Mouse (Mus musculus) intestine, embryonic 14.5 days (tissue): ENCODE data around the gene Arpc4. TPM values are rescaled to one million over a fixed set of nuclear protein-coding genes. Genes with fewer than 3 reads are reported as not detected.

Experiments used
- ATAC-seq: fragments of 200-750 bp; cut with Nextera tagmentation; replicated peaks from 2 replicates; pipeline ENCODE4 v1.8.0; 2017; ENCODE audit warnings: low read depth, moderate number of reproducible peaks, moderate TSS enrichment, moderate library complexity; ENCODE audit not compliant: low FRiP score, low TSS enrichment
- DNase-seq: peaks from one replicate; pipeline ENCODE4 v3.0.0-alpha.2; 2018; ENCODE audit warnings: low spot score
- H3K27ac ChIP-seq: fragments of 300-500 bp; sonication (generic); 2 replicates; pipeline ENCODE4 v1.5.1; 2014; ENCODE audit warnings: low read depth, mild to moderate bottlenecking, control low read depth
- H3K27me3 ChIP-seq: fragments of 300-500 bp; sonication (generic); replicated peaks from 2 replicates; pipeline ENCODE4 v1.6.1; 2014; ENCODE audit warnings: low read length, control low read depth; ENCODE audit not compliant: control insufficient read depth, insufficient read depth
- H3K36me3 ChIP-seq: fragments of 300-500 bp; sonication (generic); 2 replicates; pipeline ENCODE4 v1.6.1; 2014; ENCODE audit warnings: low read length, control low read depth; ENCODE audit not compliant: control insufficient read depth, insufficient read depth
- H3K4me1 ChIP-seq: fragments of 300-500 bp; sonication (generic); replicated peaks from 2 replicates; pipeline ENCODE4 v1.6.1; 2014; ENCODE audit warnings: low read length, control low read depth, mixed read lengths; ENCODE audit not compliant: control insufficient read depth, insufficient read depth
- H3K4me2 ChIP-seq: fragments of 300-500 bp; sonication (generic); 2 replicates; pipeline ENCODE4 v1.6.1; 2014; ENCODE audit warnings: low read length
- H3K4me3 ChIP-seq: fragments of 300-500 bp; sonication (generic); 2 replicates; pipeline ENCODE4 v1.5.1; 2014; ENCODE audit warnings: low read depth, low read length, control low read depth, mixed read lengths
- H3K9ac ChIP-seq: fragments of 300-500 bp; sonication (generic); 2 replicates; pipeline ENCODE4 v1.6.1; 2014; ENCODE audit warnings: mild to moderate bottlenecking, low read length
- H3K9me3 ChIP-seq: fragments of 300-500 bp; sonication (generic); 2 replicates; pipeline ENCODE4 v1.6.1; 2016; ENCODE audit warnings: low read length, control low read depth; ENCODE audit not compliant: control insufficient read depth
- WGBS: fragments of 180-500 bp; shearing (Covaris S2); extraction: QIAGEN DNeasy Blood & Tissue Kit; methylation state at CpG from one replicate; pipeline ENCODE4 v1.1.7; 2014; 5-methylcytosine and 5-hydroxymethylcytosine counted together
- polyA plus RNA-seq: library from polyadenylated mRNA; unstranded; fragments of >200 nt; fragmentation: Nextera tagmentation; extraction: Ambion mirVana; gene quantifications from 2 replicates; pipeline ENCODE4 v1.2.1, GENCODE M21; 2014

The Arpc4 gene
- polyA plus RNA-seq, 1 experiment from 2014 or later, result 221 TPM

DNA sequence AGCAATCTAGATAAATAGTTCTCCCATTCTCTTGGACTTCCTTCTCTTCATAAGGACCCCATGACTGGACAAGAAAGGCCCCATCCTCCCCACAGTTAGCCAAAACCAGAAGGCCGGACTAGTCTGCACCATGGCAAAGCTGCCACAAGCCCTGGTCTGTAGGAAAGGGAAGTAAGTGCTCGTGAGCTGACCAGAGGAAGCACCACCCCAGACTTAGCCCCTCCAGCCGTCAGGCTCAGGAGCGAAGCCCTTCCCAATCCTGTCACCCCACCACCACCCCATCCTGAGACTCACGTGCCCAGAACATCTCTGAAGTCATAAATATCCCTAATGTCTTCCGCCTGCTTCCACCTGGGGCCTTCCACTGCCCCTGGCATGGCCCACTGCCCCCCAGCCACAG lies 36.3 kb upstream of the Arpc4 start:
- ATAC-seq (no peak), DNase-seq (no peak)
- Histone ChIP-seq H3K4me2 (peak overlapping the region; percentile 18), H3K36me3 (peaks cover 36% of the 10 kb centered on the region), H3K4me3 (no peak overlapping the region), H3K4me1 (peaks cover 15% of the 10 kb centered on the region; the same call in 1 of the 2 replicates), H3K27ac (no peak overlapping the region), H3K27me3 (no peaks in the 10 kb centered on the region), H3K9me3 (no peaks in the 10 kb centered on the region), H3K9ac (no peak overlapping the region)
- WGBS, result 78% methylated on average over 6 of the region's 6 CpGs

DNA sequence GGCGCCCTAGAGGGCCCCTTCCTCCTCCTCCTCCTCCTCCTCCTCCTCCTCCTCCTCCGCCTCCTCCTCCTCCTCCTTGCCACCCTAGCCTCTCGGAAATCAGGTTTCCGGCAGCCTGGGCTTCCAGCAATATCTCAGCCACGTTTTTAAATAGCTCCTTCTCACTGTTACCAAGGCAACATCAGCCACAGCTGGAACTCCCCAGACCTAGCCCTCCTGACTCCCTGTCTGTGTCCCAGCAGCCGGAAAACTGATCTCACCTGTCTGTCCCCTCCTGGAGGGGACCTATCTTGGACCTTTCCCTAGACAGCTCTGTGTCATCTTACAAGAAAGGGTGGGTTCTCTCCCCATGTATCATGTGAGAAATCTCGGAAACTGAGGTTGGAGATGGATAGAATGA lies 35.6 kb upstream of the Arpc4 start:
- no peak for ATAC-seq
- no peak overlapping the region for H3K27ac ChIP-seq
- H3K9me3 ChIP-seq, result no peaks in the 10 kb centered on the region
- WGBS, result 30% methylated on average over 4 of the region's 7 CpGs
- peaks cover 31% of the 10 kb centered on the region for H3K36me3 ChIP-seq
- no peak overlapping the region for H3K9ac ChIP-seq
- H3K4me2 ChIP-seq, result peak overlapping the region; percentile 71
- peak overlapping the region; percentile 12; the same call in 1 of the 2 replicates for H3K4me3 ChIP-seq
- peaks cover 15% of the 10 kb centered on the region; the same call in 1 of the 2 replicates for H3K4me1 ChIP-seq
- DNase-seq, result no peak
- no peaks in the 10 kb centered on the region for H3K27me3 ChIP-seq

DNA sequence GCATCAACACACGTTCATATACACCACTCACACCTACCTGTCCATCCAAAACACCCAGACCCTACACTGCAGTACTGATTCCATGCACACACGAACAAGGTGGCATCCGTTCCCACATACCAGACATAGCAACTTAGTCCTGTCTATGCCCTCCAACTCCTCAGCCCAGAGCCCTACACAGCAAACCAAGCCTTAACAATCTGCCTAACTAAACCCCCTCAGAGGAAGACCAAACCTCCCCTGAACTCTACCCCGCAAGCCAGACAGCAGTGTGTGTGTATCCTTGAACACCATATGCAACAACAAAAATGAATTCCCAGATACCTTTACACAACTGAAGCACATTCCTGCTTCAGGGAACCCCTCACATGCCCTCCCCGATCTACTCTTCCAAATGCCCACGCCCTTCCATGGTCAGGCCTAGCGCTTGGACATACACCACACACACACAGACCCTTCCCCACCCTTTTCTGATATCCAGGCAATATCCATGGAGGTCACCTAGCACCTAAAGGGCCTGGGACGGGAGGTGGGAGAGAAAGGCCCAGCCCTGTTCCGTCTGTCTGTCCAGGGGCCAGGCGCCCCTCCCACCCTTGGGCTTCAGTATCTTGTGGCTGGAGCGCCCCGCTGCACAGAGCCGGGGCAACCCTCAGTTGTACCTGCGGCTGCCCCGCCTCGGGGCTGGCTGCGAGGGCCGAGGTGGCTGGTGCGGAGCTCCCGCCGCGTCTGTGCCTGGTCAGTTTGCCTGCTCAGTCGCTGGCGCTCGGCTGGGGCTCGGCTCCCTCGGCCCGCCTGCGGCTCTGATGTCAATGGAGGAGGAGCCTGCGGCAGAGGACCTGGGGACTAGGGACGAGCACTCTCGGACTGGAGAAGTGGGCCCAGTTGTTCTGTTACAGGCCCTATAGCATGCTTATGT lies 34.5 kb upstream of the Arpc4 start, which contains the start of gene Camk1:
Camk1 (minus strand) TSS at position 808 of the 916 bp plus-strand sequence.
- no peaks in the 10 kb centered on the region for H3K9me3 ChIP-seq
- H3K27ac ChIP-seq, result peak within 1 kb of the TSS; percentile 39; the same call in 1 of the 2 replicates
- peak; percentile 84 for DNase-seq
- no peaks in the 10 kb centered on the region for H3K27me3 ChIP-seq
- ATAC-seq, result peak; percentile 78
- H3K4me1 ChIP-seq, result peaks cover 15% of the 10 kb centered on the region; the same call in 1 of the 2 replicates
- peak within 1 kb of the TSS; percentile 71 for H3K4me2 ChIP-seq
- WGBS, result 11% methylated on average over 32 of the region's 32 CpGs
- peak within 1 kb of the TSS; percentile 61 for H3K4me3 ChIP-seq
- H3K36me3 ChIP-seq, result peaks cover 20% of the 10 kb centered on the region
- peak within 1 kb of the TSS; percentile 73 for H3K9ac ChIP-seq

DNA sequence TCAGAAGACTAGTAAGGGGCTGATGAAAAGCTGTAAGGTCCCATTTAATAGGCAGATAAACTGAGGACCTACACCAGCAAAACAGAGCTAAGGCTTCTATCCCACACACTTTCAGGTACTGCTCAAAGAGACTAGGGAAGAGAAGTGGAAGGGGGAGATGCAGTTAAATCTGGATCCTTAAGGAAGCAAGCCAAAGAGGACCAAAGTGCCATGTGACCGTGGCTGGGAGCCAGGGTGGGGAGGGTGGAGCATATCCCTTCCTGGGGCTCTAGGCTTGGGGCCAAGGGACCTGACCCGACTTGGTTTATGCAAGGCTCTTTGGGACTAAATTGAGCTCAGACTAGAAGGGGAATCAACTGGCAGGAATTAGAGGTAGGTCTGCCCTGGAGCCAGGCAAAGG lies 33.6 kb upstream of the Arpc4 start:
- H3K4me1 ChIP-seq, result peaks cover 15% of the 10 kb centered on the region; the same call in 1 of the 2 replicates
- no peaks in the 10 kb centered on the region for H3K27me3 ChIP-seq
- no peak for ATAC-seq
- no peak overlapping the region for H3K27ac ChIP-seq
- no peak overlapping the region for H3K9ac ChIP-seq
- 38% methylated on average over 2 of the region's 2 CpGs for WGBS
- H3K36me3 ChIP-seq, result peaks cover 11% of the 10 kb centered on the region
- H3K9me3 ChIP-seq, result no peaks in the 10 kb centered on the region
- DNase-seq, result no peak
- peak overlapping the region; percentile 61; the same call in 1 of the 2 replicates for H3K4me3 ChIP-seq
- peak overlapping the region; percentile 71; the same call in 1 of the 2 replicates for H3K4me2 ChIP-seq

DNA sequence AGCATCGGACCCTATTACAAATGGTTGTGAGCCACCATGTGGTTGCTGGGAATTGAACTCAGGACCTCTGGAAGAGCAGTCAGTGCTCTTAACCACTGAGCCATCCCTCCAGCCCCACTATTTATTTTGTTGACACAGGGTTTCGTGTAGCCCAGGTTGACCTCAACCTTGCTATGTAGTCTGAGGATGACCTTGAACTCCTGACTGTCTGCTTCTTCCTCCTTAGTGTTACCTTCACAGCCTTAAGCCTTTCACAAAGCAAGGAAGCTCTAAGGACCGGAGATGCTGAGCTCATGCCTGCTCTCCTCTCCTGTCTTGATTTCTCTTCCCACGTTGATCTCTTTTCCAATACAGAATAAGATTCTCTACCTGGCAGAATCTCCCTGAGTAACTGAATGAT lies 31.0 kb upstream of the Arpc4 start:
- no peak overlapping the region for H3K9ac ChIP-seq
- H3K9me3 ChIP-seq, result no peaks in the 10 kb centered on the region
- 75% methylated on average over 4 of the region's 4 CpGs for WGBS
- H3K27ac ChIP-seq, result no peak overlapping the region
- ATAC-seq (no peak), DNase-seq (no peak)
- H3K4me1 ChIP-seq, result peaks cover 15% of the 10 kb centered on the region
- H3K4me2 ChIP-seq, result no peak overlapping the region
- H3K36me3 ChIP-seq, result no peaks in the 10 kb centered on the region
- H3K4me3 ChIP-seq, result no peak overlapping the region
- no peaks in the 10 kb centered on the region for H3K27me3 ChIP-seq

DNA sequence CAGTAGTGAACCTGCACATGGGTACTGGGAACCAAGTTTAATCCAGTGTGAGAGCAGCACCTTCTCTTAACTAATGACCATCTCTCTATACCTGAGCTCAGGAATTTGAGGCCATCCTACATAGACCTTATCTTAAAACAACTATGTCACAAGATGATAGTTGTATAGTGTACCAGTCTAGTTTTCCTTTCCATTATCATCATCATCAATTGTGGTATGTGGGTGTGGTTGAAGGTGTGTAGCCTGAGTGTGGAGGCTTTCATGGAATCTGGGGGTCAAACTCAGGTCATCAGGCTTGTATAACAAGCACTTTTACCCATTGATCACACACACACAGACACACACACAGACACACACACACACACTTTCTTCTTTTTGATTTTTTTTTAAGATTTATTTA lies 27.4 kb upstream of the Arpc4 start:
- no peak overlapping the region for H3K4me3 ChIP-seq
- H3K27me3 ChIP-seq, result no peaks in the 10 kb centered on the region
- no peak overlapping the region for H3K27ac ChIP-seq
- DNase-seq (no peak), ATAC-seq (no peak)
- H3K36me3 ChIP-seq, result no peaks in the 10 kb centered on the region
- no peak overlapping the region for H3K9ac ChIP-seq
- H3K4me2 ChIP-seq, result no peak overlapping the region
- peaks cover 5% of the 10 kb centered on the region; the same call in 1 of the 2 replicates for H3K4me1 ChIP-seq
- no peaks in the 10 kb centered on the region for H3K9me3 ChIP-seq

DNA sequence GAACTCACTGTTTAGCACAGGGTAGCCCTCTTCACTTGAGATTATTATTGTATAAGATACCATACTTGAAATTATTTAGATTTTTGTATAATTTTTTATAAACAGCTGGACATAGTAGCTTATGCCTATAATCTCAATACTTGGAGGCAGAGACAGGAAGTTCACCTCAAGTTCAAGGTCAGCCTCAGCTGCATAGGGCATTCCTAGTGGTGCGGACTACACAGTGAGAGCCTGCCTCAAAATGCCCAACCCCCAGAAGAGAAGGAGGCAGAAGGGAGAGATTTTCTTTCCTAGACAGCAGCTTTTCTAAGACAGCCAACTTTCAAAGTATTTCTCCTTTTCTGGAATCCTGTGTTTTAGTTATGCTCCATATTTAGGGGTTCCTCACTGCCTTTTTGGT lies 26.8 kb upstream of the Arpc4 start:
- peaks cover 5% of the 10 kb centered on the region; the same call in 1 of the 2 replicates for H3K4me1 ChIP-seq
- no peaks in the 10 kb centered on the region for H3K36me3 ChIP-seq
- H3K9me3 ChIP-seq, result no peaks in the 10 kb centered on the region
- no peaks in the 10 kb centered on the region for H3K27me3 ChIP-seq
- no peak overlapping the region for H3K27ac ChIP-seq
- no peak for ATAC-seq
- DNase-seq, result no peak
- H3K9ac ChIP-seq, result no peak overlapping the region
- no peak overlapping the region for H3K4me2 ChIP-seq
- WGBS, result 70% methylated on average over 1 of the region's 1 CpGs
- no peak overlapping the region for H3K4me3 ChIP-seq

DNA sequence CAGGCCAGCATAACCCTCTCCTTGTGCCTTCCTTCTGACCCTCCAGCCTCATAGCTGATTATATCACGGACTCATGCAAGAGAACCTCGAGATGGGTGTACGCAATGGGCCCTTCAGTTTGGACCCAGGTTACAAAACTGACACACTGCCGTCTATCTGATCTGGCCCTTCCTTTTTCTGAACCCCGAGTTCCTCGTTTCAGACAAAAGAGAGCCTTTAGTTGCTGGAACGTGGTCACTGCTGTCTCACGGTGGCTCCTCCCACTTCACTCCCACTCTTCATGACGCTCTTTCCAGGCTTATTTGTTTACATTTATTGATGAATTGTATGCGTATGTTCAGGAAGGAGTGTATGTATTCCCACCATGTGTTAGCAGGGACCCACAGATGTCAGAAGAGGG lies 26.3 kb upstream of the Arpc4 start:
- 52% methylated on average over 10 of the region's 10 CpGs for WGBS
- Histone ChIP-seq H3K4me1 (peaks cover 5% of the 10 kb centered on the region; the same call in 1 of the 2 replicates), H3K9me3 (no peaks in the 10 kb centered on the region), H3K9ac (no peak overlapping the region), H3K27me3 (no peaks in the 10 kb centered on the region), H3K4me2 (no peak overlapping the region), H3K36me3 (no peaks in the 10 kb centered on the region), H3K27ac (no peak overlapping the region), H3K4me3 (no peak overlapping the region)
- no peak for ATAC-seq
- no peak for DNase-seq
